Mouse (Mus musculus): ENCODE measurements around the gene 9130008F23Rik. TPM values are rescaled to one million over a fixed set of nuclear protein-coding genes. Genes with fewer than 3 reads are reported as not detected.

The 9130008F23Rik gene
- total and polyA plus RNA-seq, 2 experiments, result 0.32 to 0.92 TPM

GRCm38 (mm10) chr17:40899783-40900363 is 19.5 kb upstream of the 9130008F23Rik start:
- Histone ChIP-seq H3K27ac (replicated peaks; ENCODE audit: insufficient read depth, low read depth, low read length) (no peak overlapping the region), H3K36me3 (ENCODE audit: control insufficient read depth, insufficient read depth, low read length) (no peaks in the 10 kb centered on the region), H3K4me1 (ENCODE audit: control insufficient read depth, insufficient read depth, low read length) (no peaks in the 10 kb centered on the region)

GRCm38 (mm10) chr17:40896863-40897262 is 16.5 kb upstream of the 9130008F23Rik start:
- TF ChIP-seq CTCF (IDR thresholded peaks at IDR 0.05; ENCODE audit: low read depth, low read length) (peak; percentile 23; the same call in 1 of the 2 replicates), POLR2A (IDR thresholded peaks at IDR 0.05; ENCODE audit: extremely low read depth, insufficient read depth, low read length) (no peak)

More at GRCm38 (mm10) chr17:40899783-40900363, 19.5 kb upstream of the 9130008F23Rik start:
- WGBS, result 68% methylated on average over 4 of the region's 4 CpGs
- no peak for DNase-seq (ENCODE audit: extremely low read depth, low read depth, low spot score)
- Histone ChIP-seq H3K79me2 (ENCODE audit: control insufficient read depth, insufficient read depth, low read length) (no peaks in the 10 kb centered on the region), H3K4me3 (ENCODE audit: insufficient read depth, low read depth, low read length) (no peak overlapping the region), H3K9ac (ENCODE audit: low read depth, low read length) (no peak overlapping the region), H3K27me3 (ENCODE audit: control insufficient read depth, insufficient read depth, low read length) (no peaks in the 10 kb centered on the region)
- TF ChIP-seq POLR2A (IDR thresholded peaks at IDR 0.05; ENCODE audit: extremely low read depth, insufficient read depth, low read length) (no peak), CTCF (IDR thresholded peaks at IDR 0.05; ENCODE audit: low read depth, low read length) (no peak)

GRCm38 (mm10) chr17:40887849-40888536 is 7.6 kb upstream of the 9130008F23Rik start:
- WGBS, result 78% methylated on average over 4 of the region's 4 CpGs
- H3K36me3 ChIP-seq (ENCODE audit: control insufficient read depth, insufficient read depth, low read length), result no peaks in the 10 kb centered on the region
- no peak for TF ChIP-seq POLR2A (IDR thresholded peaks at IDR 0.05; ENCODE audit: extremely low read depth, insufficient read depth, low read length)
- H3K27ac ChIP-seq (replicated peaks; ENCODE audit: insufficient read depth, low read depth, low read length), result no peak overlapping the region
- H3K79me2 ChIP-seq (ENCODE audit: control insufficient read depth, insufficient read depth, low read length), result no peaks in the 10 kb centered on the region
- no peak overlapping the region for H3K4me3 ChIP-seq (ENCODE audit: insufficient read depth, low read depth, low read length)
- H3K27me3 ChIP-seq (ENCODE audit: control insufficient read depth, insufficient read depth, low read length), result no peaks in the 10 kb centered on the region
- no peak for DNase-seq (ENCODE audit: extremely low read depth, low read depth, low spot score)
- H3K4me1 ChIP-seq (ENCODE audit: control insufficient read depth, insufficient read depth, low read length), result no peaks in the 10 kb centered on the region
- H3K9ac ChIP-seq (ENCODE audit: low read depth, low read length), result no peak overlapping the region

More at GRCm38 (mm10) chr17:40896863-40897262, 16.5 kb upstream of the 9130008F23Rik start:
- Histone ChIP-seq H3K27me3 (ENCODE audit: control insufficient read depth, insufficient read depth, low read length) (no peaks in the 10 kb centered on the region), H3K79me2 (ENCODE audit: control insufficient read depth, insufficient read depth, low read length) (no peaks in the 10 kb centered on the region), H3K9ac (ENCODE audit: low read depth, low read length) (no peak overlapping the region), H3K4me1 (ENCODE audit: control insufficient read depth, insufficient read depth, low read length) (no peaks in the 10 kb centered on the region), H3K27ac (replicated peaks; ENCODE audit: insufficient read depth, low read depth, low read length) (no peak overlapping the region), H3K4me3 (ENCODE audit: insufficient read depth, low read depth, low read length) (no peak overlapping the region), H3K36me3 (ENCODE audit: control insufficient read depth, insufficient read depth, low read length) (no peaks in the 10 kb centered on the region)
- 68% methylated on average over 1 of the region's 1 CpGs for WGBS
- DNase-seq (ENCODE audit: extremely low read depth, low read depth, low spot score), result peak; percentile 30

- WGBS, result 81% methylated on average over 4 of the region's 4 CpGs
- Histone ChIP-seq H3K79me2 (ENCODE audit: control insufficient read depth, insufficient read depth, low read length) (no peaks in the 10 kb centered on the region), H3K9ac (ENCODE audit: low read depth, low read length) (no peak overlapping the region), H3K4me1 (ENCODE audit: control insufficient read depth, insufficient read depth, low read length) (no peaks in the 10 kb centered on the region), H3K36me3 (ENCODE audit: control insufficient read depth, insufficient read depth, low read length) (no peaks in the 10 kb centered on the region), H3K27me3 (ENCODE audit: control insufficient read depth, insufficient read depth, low read length) (no peaks in the 10 kb centered on the region), H3K27ac (replicated peaks; ENCODE audit: insufficient read depth, low read depth, low read length) (no peak overlapping the region), H3K4me3 (ENCODE audit: insufficient read depth, low read depth, low read length) (no peak overlapping the region)
- DNase-seq (ENCODE audit: extremely low read depth, low read depth, low spot score), result no peak
- TF ChIP-seq CTCF (IDR thresholded peaks at IDR 0.05; ENCODE audit: low read depth, low read length), result no peak
- no peak for TF ChIP-seq POLR2A (IDR thresholded peaks at IDR 0.05; ENCODE audit: extremely low read depth, insufficient read depth, low read length)
Measured at GRCm38 (mm10) chr17:40885155-40885554, 4.8 kb upstream of the 9130008F23Rik start.

GRCm38 (mm10) chr17:40882172-40882571 is 1.8 kb upstream of the 9130008F23Rik start:
- TF ChIP-seq POLR2A (IDR thresholded peaks at IDR 0.05; ENCODE audit: extremely low read depth, insufficient read depth, low read length) (no peak), CTCF (IDR thresholded peaks at IDR 0.05; ENCODE audit: low read depth, low read length) (no peak)
- no peaks in the 10 kb centered on the region for H3K36me3 ChIP-seq (ENCODE audit: control insufficient read depth, insufficient read depth, low read length)
- H3K4me1 ChIP-seq (ENCODE audit: control insufficient read depth, insufficient read depth, low read length), result no peaks in the 10 kb centered on the region
- H3K27me3 ChIP-seq (ENCODE audit: control insufficient read depth, insufficient read depth, low read length), result no peaks in the 10 kb centered on the region
- H3K79me2 ChIP-seq (ENCODE audit: control insufficient read depth, insufficient read depth, low read length), result no peaks in the 10 kb centered on the region
- no peak for DNase-seq (ENCODE audit: extremely low read depth, low read depth, low spot score)
- H3K9ac ChIP-seq (ENCODE audit: low read depth, low read length), result no peak overlapping the region
- no peak overlapping the region for H3K27ac ChIP-seq (replicated peaks; ENCODE audit: insufficient read depth, low read depth, low read length)
- H3K4me3 ChIP-seq (ENCODE audit: insufficient read depth, low read depth, low read length), result no peak overlapping the region
- WGBS, result 92% methylated on average over 6 of the region's 6 CpGs

- H3K4me3 ChIP-seq (ENCODE audit: insufficient read depth, low read depth, low read length), result peak overlapping the region; percentile 78
- H3K36me3 ChIP-seq (ENCODE audit: control insufficient read depth, insufficient read depth, low read length), result no peaks in the 10 kb centered on the region
- TF ChIP-seq CTCF (IDR thresholded peaks at IDR 0.05; ENCODE audit: low read depth, low read length), result no peak
- TF ChIP-seq POLR2A (IDR thresholded peaks at IDR 0.05; ENCODE audit: extremely low read depth, insufficient read depth, low read length), result no peak
- H3K4me1 ChIP-seq (ENCODE audit: control insufficient read depth, insufficient read depth, low read length), result no peaks in the 10 kb centered on the region
- no peaks in the 10 kb centered on the region for H3K27me3 ChIP-seq (ENCODE audit: control insufficient read depth, insufficient read depth, low read length)
- no peak for DNase-seq (ENCODE audit: extremely low read depth, low read depth, low spot score)
- no peaks in the 10 kb centered on the region for H3K79me2 ChIP-seq (ENCODE audit: control insufficient read depth, insufficient read depth, low read length)
- no peak overlapping the region for H3K9ac ChIP-seq (ENCODE audit: low read depth, low read length)
- H3K27ac ChIP-seq (replicated peaks; ENCODE audit: insufficient read depth, low read depth, low read length), result no peak overlapping the region
- WGBS, result 31% methylated on average over 6 of the region's 6 CpGs
Measured at GRCm38 (mm10) chr17:40879528-40879923, 833 bp downstream of the 9130008F23Rik start.
